Mouse (Mus musculus): ENCODE results near the gene Macrod1. TPM values are rescaled to one million over a fixed set of nuclear protein-coding genes. Genes with fewer than 3 reads are reported as not detected.
"Not testable (repeated sequence)": the region's sequence is repeated elsewhere in the genome, so short reads cannot be mapped to it uniquely, and the experiment has no call there.

Macrod1 gene
- total and polyA plus RNA-seq, 3 experiments = 0.60 TPM; not detected in 2

DNA sequence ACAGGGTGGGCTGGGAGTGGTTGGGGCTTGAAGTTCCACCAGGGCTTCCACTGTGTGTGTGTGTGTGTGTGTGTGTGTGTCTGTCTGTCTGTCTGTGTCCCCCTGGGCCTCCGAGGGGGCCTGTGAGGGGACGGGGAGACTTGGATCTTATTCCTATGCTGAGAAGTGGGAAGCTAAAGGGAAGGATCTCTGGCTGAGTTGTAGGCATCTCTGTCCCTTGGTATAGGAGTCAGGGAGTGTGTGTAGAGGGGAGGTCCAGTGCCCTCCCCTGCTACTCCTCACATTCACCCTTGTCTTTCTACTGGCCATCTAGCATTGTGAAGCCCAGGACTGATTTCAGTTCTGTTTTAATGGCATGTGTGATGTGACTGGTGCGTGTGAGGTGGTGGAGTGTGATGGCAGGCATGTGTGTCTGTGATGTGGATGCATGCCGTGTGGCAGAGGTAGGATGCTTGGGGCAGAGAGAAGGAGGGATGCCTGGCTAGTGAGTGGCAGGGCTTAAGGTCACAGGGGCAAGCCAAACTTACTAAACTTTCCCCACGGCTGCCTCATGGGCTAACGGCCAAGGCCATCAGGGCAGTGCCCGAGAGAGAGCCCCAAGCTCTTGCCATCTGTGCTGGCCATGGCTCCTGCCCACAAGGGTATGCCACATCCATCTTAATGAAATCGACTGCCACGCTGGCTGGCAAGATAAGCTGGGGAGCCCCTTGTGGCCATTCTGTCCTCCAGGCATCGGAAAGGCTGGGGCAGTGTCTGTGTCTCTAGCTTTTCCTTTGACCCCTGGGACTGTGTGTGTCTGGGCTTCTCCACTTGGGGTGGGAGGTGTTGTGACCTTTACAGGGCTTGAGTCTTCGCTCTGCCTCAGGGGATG is 12.3 kb downstream of the Macrod1 start:
- H3K4me3 ChIP-seq (ENCODE audit: low read depth, low read length) = no peak overlapping the region
- H3K36me3 ChIP-seq (replicated peaks) = no peaks in the 10 kb centered on the region
- no peaks in the 10 kb centered on the region for H3K9me3 ChIP-seq (replicated peaks)
- peaks cover 25% of the 10 kb centered on the region for H3K4me1 ChIP-seq (ENCODE audit: insufficient read depth, low read depth, low read length)
- no peak for DNase-seq (ENCODE audit: low spot score)
- TF ChIP-seq GATA2 (IDR thresholded peaks at IDR 0.05; ENCODE audit: borderline replicate concordance, low read depth, low read length) = no peak
- H3K27me3 ChIP-seq (ENCODE audit: insufficient read depth, low read length) = peaks cover 74% of the 10 kb centered on the region
- ATAC-seq (ENCODE audit: extremely low read depth, insufficient number of reproducible peaks, low FRiP score, poor library complexity, severe bottlenecking) = no peak

DNA sequence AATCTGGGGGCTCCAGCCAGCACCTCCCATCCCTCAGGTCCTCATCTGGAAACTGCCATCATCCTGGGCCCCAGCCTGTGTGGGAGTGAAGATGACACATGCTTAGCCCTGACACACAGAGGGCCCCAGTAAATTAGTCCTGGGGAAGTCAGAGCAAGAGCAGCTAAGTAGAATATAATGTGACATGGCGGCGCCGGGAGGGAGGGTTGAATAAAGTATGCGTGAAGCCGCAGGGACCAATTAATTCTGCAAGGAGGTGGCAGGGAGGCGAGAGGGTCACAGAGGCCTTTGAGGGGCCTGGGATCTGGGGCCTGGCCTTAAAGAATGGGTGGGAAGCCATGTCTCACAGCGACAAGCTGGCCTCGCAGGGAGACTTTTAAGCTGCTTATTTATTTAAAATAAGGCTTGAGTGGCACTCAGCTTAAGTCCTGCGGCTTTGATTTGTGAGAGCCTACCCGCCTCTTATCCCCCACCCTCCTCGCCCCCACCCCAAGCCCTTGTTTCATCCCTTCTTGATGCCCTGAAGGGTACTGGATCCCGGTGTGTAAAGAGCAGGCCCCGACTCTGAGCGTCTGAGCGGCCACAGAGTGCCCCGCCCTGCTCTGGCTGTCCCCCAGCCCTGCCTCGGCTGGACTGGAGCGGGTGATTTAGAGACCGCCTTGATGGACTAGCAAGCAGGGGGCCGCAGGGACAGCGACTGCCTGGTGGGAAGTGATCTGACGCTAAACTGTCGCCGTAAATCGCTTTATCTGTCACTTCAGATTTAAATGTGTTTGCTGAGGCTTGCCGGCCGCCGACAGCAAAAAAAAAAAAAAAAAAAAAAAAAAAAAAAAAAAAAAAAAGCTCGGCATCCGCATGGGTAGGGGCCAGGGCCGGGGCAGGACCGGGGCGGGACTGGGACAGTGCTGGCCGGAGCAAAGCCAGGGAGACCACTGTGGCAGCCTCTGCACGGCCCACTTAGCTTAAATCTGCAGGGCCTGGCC is 13.5 kb downstream of the Macrod1 start:
- Histone ChIP-seq H3K36me3 (replicated peaks) (no peaks in the 10 kb centered on the region), H3K4me3 (ENCODE audit: low read depth, low read length) (no peak overlapping the region), H3K27me3 (ENCODE audit: insufficient read depth, low read length) (peaks cover 79% of the 10 kb centered on the region), H3K9me3 (replicated peaks) (no peaks in the 10 kb centered on the region), H3K4me1 (ENCODE audit: insufficient read depth, low read depth, low read length) (peaks cover 22% of the 10 kb centered on the region)
- TF ChIP-seq GATA1 (IDR thresholded peaks at IDR 0.05; ENCODE audit: borderline replicate concordance, low read length) = no peak
- no peak for TF ChIP-seq CTCF (IDR thresholded peaks at IDR 0.05; ENCODE audit: low read depth, low read length)
- no peak for TF ChIP-seq TAL1 (conservative IDR thresholded peaks at IDR 0.05; ENCODE audit: low read depth, low read length)
- TF ChIP-seq POLR2AphosphoS5 (IDR thresholded peaks at IDR 0.05; ENCODE audit: insufficient replicate concordance, low read depth, low read length) = no peak
- TF ChIP-seq GATA2 (IDR thresholded peaks at IDR 0.05; ENCODE audit: borderline replicate concordance, low read depth, low read length) = no peak
- no peak for ATAC-seq (ENCODE audit: extremely low read depth, insufficient number of reproducible peaks, low FRiP score, poor library complexity, severe bottlenecking)
- DNase-seq (ENCODE audit: low spot score) = no peak

GRCm38 (mm10) chr19:7070775-7071174 is 14.2 kb downstream of the Macrod1 start:
- no peaks in the 10 kb centered on the region for H3K36me3 ChIP-seq (replicated peaks)
- peaks cover 22% of the 10 kb centered on the region for H3K4me1 ChIP-seq (ENCODE audit: insufficient read depth, low read depth, low read length)
- no peak for DNase-seq (ENCODE audit: low spot score)
- TF ChIP-seq CTCF (IDR thresholded peaks at IDR 0.05; ENCODE audit: low read depth, low read length) (no peak), GATA1 (IDR thresholded peaks at IDR 0.05; ENCODE audit: borderline replicate concordance, low read length) (no peak), GATA2 (IDR thresholded peaks at IDR 0.05; ENCODE audit: borderline replicate concordance, low read depth, low read length) (no peak), TAL1 (conservative IDR thresholded peaks at IDR 0.05; ENCODE audit: low read depth, low read length) (no peak), POLR2AphosphoS5 (IDR thresholded peaks at IDR 0.05; ENCODE audit: insufficient replicate concordance, low read depth, low read length) (no peak)
- H3K4me3 ChIP-seq (ENCODE audit: low read depth, low read length) = no peak overlapping the region
- ATAC-seq (ENCODE audit: extremely low read depth, insufficient number of reproducible peaks, low FRiP score, poor library complexity, severe bottlenecking) = no peak
- H3K9me3 ChIP-seq (replicated peaks) = no peaks in the 10 kb centered on the region
- H3K27me3 ChIP-seq (ENCODE audit: insufficient read depth, low read length) = peaks cover 72% of the 10 kb centered on the region

DNA sequence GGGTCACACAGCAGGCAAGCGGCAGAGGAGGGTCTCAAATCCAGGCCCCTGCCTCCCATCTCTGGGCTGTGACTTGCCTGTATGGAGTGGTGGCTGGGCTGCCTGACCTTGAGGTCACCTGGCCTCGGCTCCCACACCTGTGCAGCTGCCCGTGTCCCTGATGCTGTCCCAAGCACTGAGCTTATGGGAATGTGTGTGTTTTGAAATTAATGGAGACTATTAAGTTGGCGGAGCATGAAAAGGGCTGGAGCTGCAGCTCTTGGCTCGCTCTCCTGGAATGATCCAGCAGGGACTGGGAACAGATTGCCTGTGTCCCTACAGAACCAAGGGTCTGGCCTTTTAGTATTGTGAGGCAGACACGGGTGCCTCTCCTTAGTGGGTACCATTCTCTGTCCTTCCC is 15.6 kb downstream of the Macrod1 start:
- DNase-seq (ENCODE audit: low spot score) (no peak), ATAC-seq (ENCODE audit: extremely low read depth, insufficient number of reproducible peaks, low FRiP score, poor library complexity, severe bottlenecking) (no peak)
- no peaks in the 10 kb centered on the region for H3K9me3 ChIP-seq (replicated peaks)
- TF ChIP-seq GATA2 (IDR thresholded peaks at IDR 0.05; ENCODE audit: borderline replicate concordance, low read depth, low read length) (no peak), TAL1 (conservative IDR thresholded peaks at IDR 0.05; ENCODE audit: low read depth, low read length) (no peak), GATA1 (IDR thresholded peaks at IDR 0.05; ENCODE audit: borderline replicate concordance, low read length) (no peak), CTCF (IDR thresholded peaks at IDR 0.05; ENCODE audit: low read depth, low read length) (no peak), POLR2AphosphoS5 (IDR thresholded peaks at IDR 0.05; ENCODE audit: insufficient replicate concordance, low read depth, low read length) (no peak)
- peaks cover 7% of the 10 kb centered on the region for H3K4me1 ChIP-seq (ENCODE audit: insufficient read depth, low read depth, low read length)
- H3K36me3 ChIP-seq (replicated peaks) = no peaks in the 10 kb centered on the region
- no peak overlapping the region for H3K4me3 ChIP-seq (ENCODE audit: low read depth, low read length)
- H3K27me3 ChIP-seq (ENCODE audit: insufficient read depth, low read length) = peaks cover 58% of the 10 kb centered on the region

- TF ChIP-seq POLR2AphosphoS5 (IDR thresholded peaks at IDR 0.05; ENCODE audit: insufficient replicate concordance, low read depth, low read length) = no peak
- no peak for TF ChIP-seq TAL1 (conservative IDR thresholded peaks at IDR 0.05; ENCODE audit: low read depth, low read length)
- no peak for TF ChIP-seq GATA1 (IDR thresholded peaks at IDR 0.05; ENCODE audit: borderline replicate concordance, low read length)
- TF ChIP-seq GATA2 (IDR thresholded peaks at IDR 0.05; ENCODE audit: borderline replicate concordance, low read depth, low read length) = no peak
- TF ChIP-seq CTCF (IDR thresholded peaks at IDR 0.05; ENCODE audit: low read depth, low read length) = no peak
- DNase-seq (ENCODE audit: low spot score) = no peak
- ATAC-seq (ENCODE audit: extremely low read depth, insufficient number of reproducible peaks, low FRiP score, poor library complexity, severe bottlenecking) = no peak
- H3K9me3 ChIP-seq (replicated peaks) = no peaks in the 10 kb centered on the region
- no peak overlapping the region for H3K4me3 ChIP-seq (ENCODE audit: low read depth, low read length)
- H3K36me3 ChIP-seq (replicated peaks) = no peaks in the 10 kb centered on the region
- H3K27me3 ChIP-seq (ENCODE audit: insufficient read depth, low read length) = peaks cover 61% of the 10 kb centered on the region
- H3K4me1 ChIP-seq (ENCODE audit: insufficient read depth, low read depth, low read length) = no peaks in the 10 kb centered on the region
Measured at GRCm38 (mm10) chr19:7073997-7074781, 17.6 kb downstream of the Macrod1 start.

DNA sequence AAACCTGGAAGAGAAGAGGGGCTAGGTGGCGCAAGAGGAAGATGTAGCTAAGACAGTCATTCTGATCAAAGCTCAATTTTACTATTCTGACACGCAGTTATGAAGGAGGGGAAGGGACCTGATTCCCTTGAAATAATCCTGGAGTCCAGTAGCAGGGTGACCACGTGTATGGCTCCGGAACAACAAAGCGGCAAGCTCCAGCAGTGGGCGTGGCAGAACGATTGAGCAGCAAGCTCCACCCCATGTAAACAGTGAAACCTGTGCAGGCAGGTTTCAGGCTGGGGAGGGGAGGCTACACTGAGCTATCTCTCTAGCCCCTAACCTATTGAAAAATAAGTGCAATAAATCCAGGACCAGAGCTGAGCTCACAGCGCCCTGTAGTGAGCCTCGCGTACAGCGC is 18.7 kb downstream of the Macrod1 start:
- peaks cover 57% of the 10 kb centered on the region for H3K27me3 ChIP-seq (ENCODE audit: insufficient read depth, low read length)
- ATAC-seq (ENCODE audit: extremely low read depth, insufficient number of reproducible peaks, low FRiP score, poor library complexity, severe bottlenecking); H3K36me3 ChIP-seq (replicated peaks); H3K4me3 ChIP-seq (ENCODE audit: low read depth, low read length); H3K9me3 ChIP-seq (replicated peaks); DNase-seq (ENCODE audit: low spot score); H3K4me1 ChIP-seq (ENCODE audit: insufficient read depth, low read depth, low read length): not testable (repeated sequence)
